Mouse (Mus musculus) forebrain, embryonic 14.5 days (tissue): ENCODE results near the gene Phc3. TPM values are rescaled to one million over a fixed set of nuclear protein-coding genes. Genes with fewer than 3 reads are reported as not detected.
A peak's percentile ranks its signal among the peaks of the same experiment; 100 is the strongest.
"Not testable (repeated sequence)": the region's sequence is repeated elsewhere in the genome, so short reads cannot be mapped to it uniquely, and the experiment has no call there.

Experiments
- ATAC-seq: fragments of 200-750 bp; cut with Nextera tagmentation; 2 replicates; pipeline ENCODE4 v1.8.0; 2017; ENCODE audit warnings: mild to moderate bottlenecking, moderate library complexity
- DNase-seq: peaks from one replicate; pipeline ENCODE4 v3.0.0-alpha.2; 2015; ENCODE audit warnings: low spot score
- H3K27ac ChIP-seq: fragments of 300-500 bp; sonication (generic); 2 replicates; pipeline ENCODE4 v1.5.1; 2014; ENCODE audit warnings: low read depth, mild to moderate bottlenecking, control low read depth, low read length, moderate library complexity
- H3K27me3 ChIP-seq: fragments of 300-500 bp; sonication (generic); replicated peaks from 2 replicates; pipeline ENCODE4 v1.6.1; 2014; ENCODE audit warnings: low read length, control low read depth, mixed read lengths; ENCODE audit not compliant: control insufficient read depth, insufficient read depth
- H3K36me3 ChIP-seq: fragments of 300-500 bp; sonication (generic); 2 replicates; pipeline ENCODE4 v1.6.1; 2014; ENCODE audit warnings: low read length, control low read depth; ENCODE audit not compliant: control insufficient read depth, insufficient read depth
- H3K4me1 ChIP-seq: fragments of 300-500 bp; sonication (generic); 2 replicates; pipeline ENCODE4 v1.6.1; 2014; ENCODE audit warnings: antibody characterized with exemption, low read length, control low read depth; ENCODE audit not compliant: control insufficient read depth, insufficient read depth
- H3K4me2 ChIP-seq: fragments of 300-500 bp; sonication (generic); 2 replicates; pipeline ENCODE4 v1.6.1; 2014; ENCODE audit warnings: mild to moderate bottlenecking, control low read depth, low read length
- H3K4me3 ChIP-seq: fragments of 300-500 bp; sonication (generic); 2 replicates; pipeline ENCODE4 v1.5.1; 2014; ENCODE audit warnings: low read depth, low read length, control low read depth
- H3K9ac ChIP-seq: fragments of 300-500 bp; sonication (generic); 2 replicates; pipeline ENCODE4 v1.6.1; 2014; ENCODE audit warnings: mild to moderate bottlenecking, low read length, control low read depth, moderate library complexity
- H3K9me3 ChIP-seq: fragments of 300-500 bp; sonication (generic); replicated peaks from 2 replicates; pipeline ENCODE4 v1.6.1; 2016; ENCODE audit warnings: low read length, control low read depth, mixed read lengths; ENCODE audit not compliant: control insufficient read depth
- WGBS: fragments of 180-500 bp; shearing (Covaris S2); extraction: QIAGEN DNeasy Blood & Tissue Kit; methylation state at CpG from one replicate; pipeline ENCODE4 v1.1.7; 2014; 5-methylcytosine and 5-hydroxymethylcytosine counted together
- polyA plus RNA-seq: library from polyadenylated mRNA; unstranded; fragments of >200 nt; fragmentation: Nextera tagmentation; extraction: Ambion mirVana; gene quantifications from 2 replicates; pipeline ENCODE4 v1.2.1, GENCODE M21; 2014

Phc3 gene
- polyA plus RNA-seq, 1 experiment from 2014 or later: 4.8 TPM

- Histone ChIP-seq H3K27me3 (no peaks in the 10 kb centered on the region), H3K4me2 (no peak overlapping the region), H3K27ac (no peak overlapping the region), H3K9me3 (no peaks in the 10 kb centered on the region), H3K4me3 (no peak overlapping the region), H3K9ac (no peak overlapping the region), H3K36me3 (no peaks in the 10 kb centered on the region), H3K4me1 (no peaks in the 10 kb centered on the region)
- 90% methylated on average over 5 of the region's 5 CpGs for WGBS
- DNase-seq (no peak), ATAC-seq (no peak)
Measured at GRCm38 (mm10) chr3:30868176-30868575, 101.0 kb downstream of the Phc3 start.

- Histone ChIP-seq H3K4me1 (no peaks in the 10 kb centered on the region), H3K36me3 (no peaks in the 10 kb centered on the region), H3K27ac (no peak overlapping the region), H3K9ac (no peak overlapping the region), H3K27me3 (no peaks in the 10 kb centered on the region), H3K4me3 (no peak overlapping the region), H3K4me2 (no peak overlapping the region), H3K9me3 (no peaks in the 10 kb centered on the region)
- 80% methylated on average over 1 of the region's 1 CpGs for WGBS
- DNase-seq: no peak
- no peak for ATAC-seq
Measured at GRCm38 (mm10) chr3:30864640-30865039, 104.6 kb downstream of the Phc3 start.

GRCm38 (mm10) chr3:30863712-30864435, 105.3 kb downstream of the Phc3 start:
- no peak overlapping the region for H3K4me3 ChIP-seq
- no peaks in the 10 kb centered on the region for H3K36me3 ChIP-seq
- no peak for ATAC-seq
- no peak overlapping the region for H3K4me2 ChIP-seq
- no peaks in the 10 kb centered on the region for H3K4me1 ChIP-seq
- H3K9ac ChIP-seq: no peak overlapping the region
- no peaks in the 10 kb centered on the region for H3K27me3 ChIP-seq
- 79% methylated on average over 5 of the region's 5 CpGs for WGBS
- no peaks in the 10 kb centered on the region for H3K9me3 ChIP-seq
- DNase-seq: no peak
- no peak overlapping the region for H3K27ac ChIP-seq

GRCm38 (mm10) chr3:30860705-30861104, 108.5 kb downstream of the Phc3 start:
- H3K36me3 ChIP-seq: no peaks in the 10 kb centered on the region
- DNase-seq (no peak), ATAC-seq (no peak)
- H3K4me2 ChIP-seq: no peak overlapping the region
- WGBS: 86% methylated on average over 4 of the region's 4 CpGs
- no peak overlapping the region for H3K9ac ChIP-seq
- no peak overlapping the region for H3K4me3 ChIP-seq
- H3K9me3 ChIP-seq: no peaks in the 10 kb centered on the region
- H3K27ac ChIP-seq: no peak overlapping the region
- 0 out of 2 replicates have a peak, but pooled peaks cover 5% of the 10 kb centered on the region for H3K27me3 ChIP-seq
- H3K4me1 ChIP-seq: no peaks in the 10 kb centered on the region

GRCm38 (mm10) chr3:30859599-30859998, 109.6 kb downstream of the Phc3 start:
- H3K27ac ChIP-seq, H3K4me2 ChIP-seq, DNase-seq, H3K27me3 ChIP-seq, ATAC-seq, H3K36me3 ChIP-seq, H3K9me3 ChIP-seq, H3K4me3 ChIP-seq, H3K9ac ChIP-seq, H3K4me1 ChIP-seq: not testable (repeated sequence)
- 91% methylated on average over 8 of the region's 8 CpGs for WGBS

GRCm38 (mm10) chr3:30855604-30856458, 113.4 kb downstream of the Phc3 start, which contains the start of gene Gpr160:
Gene Gpr160 (plus strand): TSS chr3:30855950.
- ATAC-seq (peak; percentile 79), DNase-seq (peak; percentile 47)
- peak within 1 kb of the TSS; percentile 47 for H3K4me3 ChIP-seq
- H3K4me2 ChIP-seq: peak within 1 kb of the TSS; percentile 95
- H3K27me3 ChIP-seq: 0 out of 2 replicates have a peak, but pooled peaks cover 5% of the 10 kb centered on the region
- H3K27ac ChIP-seq: no peak within 1 kb of the TSS
- peak within 1 kb of the TSS; percentile 57 for H3K9ac ChIP-seq
- H3K36me3 ChIP-seq: no peaks in the 10 kb centered on the region
- no peaks in the 10 kb centered on the region for H3K4me1 ChIP-seq
- H3K9me3 ChIP-seq: no peaks in the 10 kb centered on the region
- WGBS: under 1% methylated on average over 69 of the region's 75 CpGs

DNA sequence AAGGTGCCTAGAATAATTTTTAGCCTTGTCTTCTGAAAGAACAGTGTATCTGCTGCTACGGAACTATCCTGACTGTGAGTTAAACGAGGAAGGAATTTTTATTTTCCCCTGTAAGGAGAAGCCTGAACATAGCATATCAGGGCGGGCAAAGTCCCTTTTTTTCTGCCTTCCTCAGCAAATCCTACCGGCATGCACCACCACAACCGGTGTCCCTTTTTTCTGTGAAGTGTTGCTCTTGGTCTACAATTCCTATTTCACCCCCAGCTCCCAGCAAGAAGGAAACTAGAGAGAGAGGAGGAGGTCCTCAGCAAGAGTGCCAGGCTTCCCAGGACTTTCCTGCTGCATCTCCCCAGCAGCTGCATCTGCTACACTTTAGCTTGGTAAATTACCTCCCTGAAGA, 115.6 kb downstream of the Phc3 start:
- 92% methylated on average over 5 of the region's 5 CpGs for WGBS
- DNase-seq: no peak
- Histone ChIP-seq H3K27me3 (0 out of 2 replicates have a peak, but pooled peaks cover 5% of the 10 kb centered on the region), H3K4me1 (no peaks in the 10 kb centered on the region), H3K27ac (no peak overlapping the region), H3K36me3 (no peaks in the 10 kb centered on the region), H3K4me2 (no peak overlapping the region), H3K4me3 (no peak overlapping the region), H3K9ac (no peak overlapping the region), H3K9me3 (no peaks in the 10 kb centered on the region)
- no peak for ATAC-seq

- H3K36me3 ChIP-seq: no peaks in the 10 kb centered on the region
- DNase-seq (no peak), ATAC-seq (no peak)
- no peak overlapping the region for H3K9ac ChIP-seq
- H3K4me3 ChIP-seq: no peak overlapping the region
- 0 out of 2 replicates have a peak, but pooled peaks cover 5% of the 10 kb centered on the region for H3K27me3 ChIP-seq
- H3K9me3 ChIP-seq: no peaks in the 10 kb centered on the region
- H3K27ac ChIP-seq: no peak overlapping the region
- no peak overlapping the region for H3K4me2 ChIP-seq
- no peaks in the 10 kb centered on the region for H3K4me1 ChIP-seq
- 73% methylated on average over 5 of the region's 6 CpGs for WGBS
Measured at GRCm38 (mm10) chr3:30851422-30851821, 117.8 kb downstream of the Phc3 start.
